Mouse (Mus musculus) megakaryocyte, embryonic 14.5 days (primary cell): ENCODE results near the gene Hdgfl3.

Experiments used
- FLI1 ChIP-seq: IDR thresholded peaks from 2 replicates; pipeline ENCODE4 v1.6.1; 2012; ENCODE audit warnings: low read length, inconsistent platforms, mixed read lengths
- GATA1 ChIP-seq: IDR thresholded peaks from 3 replicates; pipeline ENCODE4 v1.6.1; 2012; ENCODE audit warnings: mixed read lengths, low read length, inconsistent platforms, borderline replicate concordance

DNA sequence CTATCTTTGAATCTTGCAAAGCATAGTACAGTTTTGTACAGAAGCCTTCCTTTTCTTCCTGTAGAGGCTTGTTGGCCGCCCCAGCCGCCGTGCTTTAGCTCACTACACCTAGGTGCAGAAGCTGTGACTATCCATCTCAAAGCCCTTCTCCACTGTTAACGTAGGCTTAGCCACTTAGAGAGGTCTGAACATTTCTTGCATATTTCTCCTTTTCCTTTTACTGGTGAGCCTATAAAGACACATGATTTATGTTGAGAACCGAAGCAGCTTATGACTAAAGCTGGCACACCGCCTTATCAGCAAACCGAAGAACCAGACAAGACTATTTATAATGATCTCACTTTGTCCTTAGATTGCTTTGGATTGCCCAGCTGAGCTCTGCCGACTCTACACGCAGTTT, 58.9 kb downstream of the Hdgfl3 start:
- TF ChIP-seq FLI1 = no peak
- TF ChIP-seq GATA1 = no peak
